Mouse (Mus musculus) spleen, adult 2 months (tissue): ENCODE data around the gene Asb18. TPM values are rescaled to one million over a fixed set of nuclear protein-coding genes. Genes with fewer than 3 reads are reported as not detected.

Experiments
- DNase-seq, 2 experiments: peaks; one replicate each; pipeline versions ENCODE4 v3.0.0 to v3.0.0-alpha.2; 2012 to 2021; ENCODE audit warnings: low spot score in 2 of 2, low read depth in 1 of 2
- H3K27ac ChIP-seq: fragments of 200-500 bp; 2 replicates; pipeline ENCODE4 v1.5.1; 2012; ENCODE audit warnings: low read length, inconsistent platforms; ENCODE audit not compliant: insufficient read depth
- H3K27me3 ChIP-seq: fragments of 200-500 bp; 2 replicates; pipeline ENCODE4 v1.6.1; 2012; ENCODE audit warnings: mild to moderate bottlenecking, moderate library complexity, low read length, inconsistent platforms; ENCODE audit not compliant: control insufficient read depth, insufficient read depth
- H3K36me3 ChIP-seq: fragments of 200-500 bp; 2 replicates; pipeline ENCODE4 v1.6.1; 2012; ENCODE audit warnings: mild to moderate bottlenecking, low read length, inconsistent platforms; ENCODE audit not compliant: control insufficient read depth, insufficient read depth
- H3K4me1 ChIP-seq: fragments of 200-500 bp; 2 replicates; pipeline ENCODE4 v1.6.1; 2011; ENCODE audit warnings: inconsistent platforms; ENCODE audit not compliant: control insufficient read depth, insufficient read depth, insufficient read length
- H3K4me3 ChIP-seq: fragments of 200-500 bp; 2 replicates; pipeline ENCODE4 v1.5.1; 2011; ENCODE audit warnings: mild to moderate bottlenecking, inconsistent platforms; ENCODE audit not compliant: insufficient read depth, insufficient read length; ENCODE audit errors: extremely low read depth
- CTCF ChIP-seq: fragments of 200-500 bp; IDR thresholded peaks from 2 replicates; pipeline ENCODE4 v1.5.1; 2011; ENCODE audit warnings: mild to moderate bottlenecking, inconsistent platforms; ENCODE audit not compliant: insufficient read depth, insufficient read length, insufficient replicate concordance; ENCODE audit errors: extremely low read depth
- POLR2A ChIP-seq: fragments of 200-500 bp; IDR thresholded peaks from 2 replicates; pipeline ENCODE4 v1.6.1; 2011; ENCODE audit warnings: low read depth, low read length, inconsistent platforms
- WGBS: fragments of 180-500 bp; shearing (Covaris S2); methylation state at CpG from one replicate; pipeline ENCODE4 v1.1.7; 2018; 5-methylcytosine and 5-hydroxymethylcytosine counted together
- polyA plus RNA-seq: library from polyadenylated mRNA; depleted of rRNA; stranded (reverse); fragments of >200 nt; gene quantifications from 2 replicates; pipeline ENCODE4 v1.2.3, GENCODE M21; 2012; rRNA removed

The Asb18 gene
- polyA plus RNA-seq, 1 experiment = not detected

DNA sequence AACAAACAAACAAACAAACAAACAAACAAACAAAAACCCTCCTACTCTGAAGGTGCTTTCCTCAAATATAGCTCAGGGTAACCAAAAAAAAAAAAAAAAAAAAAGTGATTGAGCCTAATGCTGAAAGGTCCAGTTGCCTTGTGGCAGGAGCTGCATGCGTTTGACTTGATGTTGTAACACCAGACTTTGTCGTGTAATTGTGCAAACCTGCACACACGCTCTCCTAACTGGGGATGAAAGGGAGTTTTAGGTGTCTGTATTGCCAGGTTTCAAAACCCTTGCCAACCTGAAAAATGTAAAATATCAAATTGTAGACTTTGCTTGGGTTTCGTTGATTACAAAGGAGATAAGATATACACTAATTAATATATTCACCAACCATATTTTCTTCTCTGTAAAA lies 100.9 kb downstream of the Asb18 start:
- Histone ChIP-seq H3K4me1 (no peaks in the 10 kb centered on the region), H3K36me3 (no peaks in the 10 kb centered on the region), H3K4me3 (no peak overlapping the region), H3K27ac (no peak overlapping the region), H3K27me3 (no peaks in the 10 kb centered on the region)
- no peak for DNase-seq
- 83% methylated on average over 4 of the region's 4 CpGs for WGBS
- TF ChIP-seq CTCF (no peak), POLR2A (no peak)

DNA sequence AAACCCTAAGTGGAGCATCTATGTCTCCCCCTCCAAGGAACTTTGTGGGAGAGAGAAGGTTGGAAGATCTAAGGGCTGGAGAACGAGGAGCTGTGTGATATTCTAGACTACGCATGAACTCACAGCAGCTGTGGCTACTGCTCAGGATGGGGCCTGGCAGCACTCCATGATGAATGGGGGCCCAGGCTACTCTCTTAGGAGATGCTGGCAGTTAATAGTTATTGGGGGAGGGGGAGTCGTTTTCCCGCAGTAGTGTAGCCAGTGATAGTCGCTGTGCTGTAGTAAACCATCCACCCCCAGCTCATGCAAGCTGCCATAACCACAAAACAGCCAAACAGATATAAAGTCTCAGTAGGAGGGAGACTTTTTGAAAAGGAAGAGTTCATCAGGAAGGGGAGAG lies 102.1 kb downstream of the Asb18 start:
- WGBS = 66% methylated on average over 5 of the region's 5 CpGs
- DNase-seq = no peak
- Histone ChIP-seq H3K4me3 (no peak overlapping the region), H3K36me3 (no peaks in the 10 kb centered on the region), H3K4me1 (no peaks in the 10 kb centered on the region), H3K27ac (no peak overlapping the region), H3K27me3 (no peaks in the 10 kb centered on the region)
- TF ChIP-seq CTCF (no peak), POLR2A (no peak)

DNA sequence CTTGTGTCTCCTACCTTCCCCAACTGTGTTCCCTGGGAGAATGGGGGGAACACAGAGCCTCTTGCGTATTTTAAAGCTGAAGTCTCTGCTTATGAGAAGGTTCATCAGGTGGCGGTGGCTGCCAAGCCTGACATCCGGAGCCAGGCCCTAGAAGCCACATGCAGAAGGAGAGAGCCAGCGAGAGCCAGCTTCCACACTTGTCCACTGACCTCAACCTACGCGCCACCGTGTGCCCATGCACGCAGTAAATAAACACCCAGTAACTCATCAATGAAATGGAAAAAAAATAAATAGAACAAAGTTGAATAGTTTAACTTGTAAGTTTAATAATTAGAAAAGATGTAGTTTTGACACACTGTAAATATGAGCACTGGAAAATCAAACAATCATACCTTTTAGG lies 104.7 kb downstream of the Asb18 start:
- Histone ChIP-seq H3K4me1 (no peaks in the 10 kb centered on the region), H3K27me3 (no peaks in the 10 kb centered on the region), H3K36me3 (no peaks in the 10 kb centered on the region), H3K27ac (no peak overlapping the region), H3K4me3 (no peak overlapping the region)
- WGBS = 87% methylated on average over 8 of the region's 8 CpGs
- DNase-seq = no peak
- no peak for TF ChIP-seq POLR2A

DNA sequence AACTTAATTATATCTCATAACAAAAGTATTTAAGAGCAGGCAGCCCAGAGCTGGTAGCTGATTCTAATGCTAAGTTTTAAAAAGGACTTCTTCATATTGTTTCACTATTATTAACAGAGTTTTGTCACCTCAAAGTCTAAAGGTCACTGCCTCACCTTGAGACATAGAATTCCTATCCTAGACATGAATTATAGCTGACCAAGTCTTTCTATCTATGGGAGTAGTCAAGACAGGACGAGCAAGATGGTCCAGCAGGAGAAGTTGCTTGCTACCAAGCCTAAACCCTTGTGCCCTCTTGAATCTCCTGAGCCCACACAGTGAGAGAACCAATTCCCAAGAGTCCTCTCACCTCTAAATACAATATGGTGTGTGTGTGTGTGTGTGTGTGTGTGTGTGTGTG lies 111.8 kb downstream of the Asb18 start:
- no peak overlapping the region for H3K27ac ChIP-seq

DNA sequence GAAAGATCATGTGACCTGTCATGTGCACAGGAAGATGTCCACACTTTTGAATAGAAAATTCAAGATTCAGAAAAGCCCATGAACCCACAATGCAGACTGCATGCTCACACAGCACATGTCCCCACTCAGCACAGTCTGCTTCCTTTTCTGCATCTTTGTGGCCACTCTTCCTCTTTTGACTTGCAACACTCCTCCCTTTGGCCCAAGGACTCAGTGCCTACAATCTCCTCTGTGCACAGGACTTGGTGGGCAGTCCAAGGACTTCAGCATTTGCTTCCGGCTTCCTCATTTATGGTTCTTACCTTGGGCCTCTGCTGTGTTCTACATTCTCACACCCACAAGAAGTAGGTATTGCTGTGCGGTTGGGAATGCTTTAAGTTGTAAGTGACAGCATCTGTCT lies 112.2 kb downstream of the Asb18 start:
- 42% methylated on average over 2 of the region's 2 CpGs for WGBS
- Histone ChIP-seq H3K27me3 (no peaks in the 10 kb centered on the region), H3K36me3 (no peaks in the 10 kb centered on the region), H3K27ac (no peak overlapping the region), H3K4me3 (no peak overlapping the region), H3K4me1 (no peaks in the 10 kb centered on the region)
- DNase-seq = no peak
- no peak for TF ChIP-seq POLR2A
- no peak for TF ChIP-seq CTCF

More for the DNA sequence above, 111.8 kb downstream of the Asb18 start:
- no peak for TF ChIP-seq POLR2A
- Histone ChIP-seq H3K36me3 (no peaks in the 10 kb centered on the region), H3K4me1 (no peaks in the 10 kb centered on the region), H3K27me3 (no peaks in the 10 kb centered on the region), H3K4me3 (no peak overlapping the region)
- WGBS = 73% methylated on average over 1 of the region's 1 CpGs
- no peak for DNase-seq

DNA sequence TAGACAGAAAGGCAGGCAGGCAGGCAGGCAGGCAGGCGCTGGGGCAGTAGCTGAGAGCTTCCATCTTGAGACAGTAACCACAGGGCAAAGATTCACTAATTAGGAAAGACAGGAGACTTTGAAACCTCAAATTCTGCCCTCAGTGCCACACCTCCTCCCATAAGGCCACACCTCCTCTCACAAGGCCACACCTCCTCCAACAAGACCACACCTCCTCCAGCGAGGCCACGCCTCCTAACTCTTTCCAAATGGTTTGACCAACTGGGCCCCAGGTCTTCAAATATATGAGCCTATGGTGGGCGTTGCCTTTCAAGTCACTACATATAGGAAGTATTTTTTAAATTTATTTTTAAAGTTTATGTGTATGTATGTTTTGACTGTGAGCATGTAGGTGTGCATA lies 113.1 kb downstream of the Asb18 start:
- Histone ChIP-seq H3K27ac (no peak overlapping the region), H3K4me1 (no peaks in the 10 kb centered on the region), H3K4me3 (no peak overlapping the region), H3K27me3 (no peaks in the 10 kb centered on the region), H3K36me3 (no peaks in the 10 kb centered on the region)
- 75% methylated on average over 4 of the region's 4 CpGs for WGBS
- DNase-seq = no peak
- TF ChIP-seq POLR2A (no peak), CTCF (no peak)

Other genes with a start within 250 kb of the Asb18 start
- 1.5 and 4.4 TPM in 2 replicates for gene Gbx2, start 83.5 kb downstream of the Asb18 start, polyA plus RNA-seq
- not detected in 2 replicates for gene Iqca, start 138.7 kb upstream of the Asb18 start, polyA plus RNA-seq
- 84.8 and 119 TPM in 2 replicates for gene Ackr3, start 189.3 kb upstream of the Asb18 start, polyA plus RNA-seq